Mouse (Mus musculus): ENCODE data around the gene Patz1.

Patz1 gene

GRCm38 (mm10) chr11:3292062-3292421, 3.4 kb downstream of the Patz1 start:
- in situ Hi-C loops (cut with MboI; ENCODE audit: low sequenced_read_pairs): no loop called here

GRCm38 (mm10) chr11:3292711-3293249, 4.1 kb downstream of the Patz1 start:
- in situ Hi-C loops (cut with MboI; ENCODE audit: low sequenced_read_pairs): no loop called here

- in situ Hi-C loops (cut with MboI; ENCODE audit: low sequenced_read_pairs): no loop called here
These were observed 4.7 kb downstream of the Patz1 start for GRCm38 (mm10) chr11:3293361-3293760.

GRCm38 (mm10) chr11:3294641-3295040, 6.0 kb downstream of the Patz1 start:
- in situ Hi-C loops (cut with MboI; ENCODE audit: low sequenced_read_pairs): no loop called here

GRCm38 (mm10) chr11:3296056-3296455, 7.4 kb downstream of the Patz1 start:
- in situ Hi-C loops (cut with MboI; ENCODE audit: low sequenced_read_pairs): no loop called here

- in situ Hi-C loops (cut with MboI; ENCODE audit: low sequenced_read_pairs): no loop called here
These were observed 9.5 kb downstream of the Patz1 start for GRCm38 (mm10) chr11:3297871-3298812.

GRCm38 (mm10) chr11:3298813-3299185, 10.1 kb downstream of the Patz1 start:
- in situ Hi-C loops (cut with MboI; ENCODE audit: low sequenced_read_pairs): no loop called here

GRCm38 (mm10) chr11:3301075-3301474, 12.4 kb downstream of the Patz1 start:
- in situ Hi-C loops (cut with MboI; ENCODE audit: low sequenced_read_pairs): no loop called here

GRCm38 (mm10) chr11:3302385-3302784, 13.7 kb downstream of the Patz1 start:
- in situ Hi-C loops (cut with MboI; ENCODE audit: low sequenced_read_pairs): no loop called here

GRCm38 (mm10) chr11:3302792-3303191, 14.1 kb downstream of the Patz1 start:
- in situ Hi-C loops (cut with MboI; ENCODE audit: low sequenced_read_pairs): no loop called here

- in situ Hi-C loops (cut with MboI; ENCODE audit: low sequenced_read_pairs): no loop called here
These were observed 17.1 kb downstream of the Patz1 start for GRCm38 (mm10) chr11:3305821-3306220.

GRCm38 (mm10) chr11:3307875-3308274, 19.2 kb downstream of the Patz1 start:
- in situ Hi-C loops (cut with MboI; ENCODE audit: low sequenced_read_pairs): no loop called here

GRCm38 (mm10) chr11:3309884-3310283, 21.2 kb downstream of the Patz1 start:
- in situ Hi-C loops (cut with MboI; ENCODE audit: low sequenced_read_pairs): no loop called here

- in situ Hi-C loops (cut with MboI; ENCODE audit: low sequenced_read_pairs): no loop called here
These were observed 22.3 kb downstream of the Patz1 start for GRCm38 (mm10) chr11:3310789-3311585.

- in situ Hi-C loops (cut with MboI; ENCODE audit: low sequenced_read_pairs): no loop called here
These were observed 23.1 kb downstream of the Patz1 start for GRCm38 (mm10) chr11:3311586-3312347.

GRCm38 (mm10) chr11:3313294-3313693, 24.6 kb downstream of the Patz1 start:
- in situ Hi-C loops (cut with MboI; ENCODE audit: low sequenced_read_pairs): no loop called here

- in situ Hi-C loops (cut with MboI; ENCODE audit: low sequenced_read_pairs): no loop called here
These were observed 25.5 kb downstream of the Patz1 start for GRCm38 (mm10) chr11:3314148-3314547.

- in situ Hi-C loops (cut with MboI; ENCODE audit: low sequenced_read_pairs): no loop called here
These were observed 29.6 kb downstream of the Patz1 start for GRCm38 (mm10) chr11:3318286-3318685.

- in situ Hi-C loops (cut with MboI; ENCODE audit: low sequenced_read_pairs): no loop called here
These were observed 39.6 kb downstream of the Patz1 start for GRCm38 (mm10) chr11:3328271-3328670.

GRCm38 (mm10) chr11:3328806-3329775, 40.4 kb downstream of the Patz1 start:
- in situ Hi-C loops (cut with MboI; ENCODE audit: low sequenced_read_pairs): no loop called here

All from CH12F3 (cell line).